Mouse (Mus musculus): ENCODE results near the gene Itprip.

DNA sequence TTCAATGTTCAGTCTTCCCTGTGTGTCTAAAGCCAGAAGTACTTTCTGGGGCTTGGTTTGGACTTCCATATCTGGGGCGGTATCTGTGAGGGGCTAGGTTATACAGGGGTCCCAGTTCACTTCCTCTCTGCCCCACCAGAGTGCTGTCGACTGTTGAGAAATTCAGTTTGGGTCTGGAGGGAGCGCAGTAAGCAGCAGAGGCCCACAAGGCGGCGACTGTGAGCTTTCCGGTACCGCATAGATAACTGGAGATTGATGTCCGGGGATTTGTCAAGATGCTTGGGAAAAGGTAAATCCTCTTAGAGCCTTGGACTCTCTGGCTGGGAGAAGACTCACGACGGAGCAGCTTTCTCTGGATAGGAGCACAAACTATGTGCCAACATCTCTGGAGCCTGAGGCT is 47.6 kb downstream of the Itprip start:
- TF ChIP-seq CTCF (IDR thresholded peaks at IDR 0.05; ENCODE audit: extremely low read depth, insufficient read depth, insufficient read length, insufficient replicate concordance) (no peak), POLR2A (IDR thresholded peaks at IDR 0.05; ENCODE audit: low read depth, low read length) (no peak)
